Mouse (Mus musculus) kidney, adult 11 months (tissue): Measurements from ENCODE around the gene Nol9.
A peak's percentile ranks its signal among the peaks of the same experiment; 100 is the strongest.

Experiments
- DNase-seq: peaks from one replicate; pipeline ENCODE4 v3.0.0; 2022

Gene Nol9

DNA sequence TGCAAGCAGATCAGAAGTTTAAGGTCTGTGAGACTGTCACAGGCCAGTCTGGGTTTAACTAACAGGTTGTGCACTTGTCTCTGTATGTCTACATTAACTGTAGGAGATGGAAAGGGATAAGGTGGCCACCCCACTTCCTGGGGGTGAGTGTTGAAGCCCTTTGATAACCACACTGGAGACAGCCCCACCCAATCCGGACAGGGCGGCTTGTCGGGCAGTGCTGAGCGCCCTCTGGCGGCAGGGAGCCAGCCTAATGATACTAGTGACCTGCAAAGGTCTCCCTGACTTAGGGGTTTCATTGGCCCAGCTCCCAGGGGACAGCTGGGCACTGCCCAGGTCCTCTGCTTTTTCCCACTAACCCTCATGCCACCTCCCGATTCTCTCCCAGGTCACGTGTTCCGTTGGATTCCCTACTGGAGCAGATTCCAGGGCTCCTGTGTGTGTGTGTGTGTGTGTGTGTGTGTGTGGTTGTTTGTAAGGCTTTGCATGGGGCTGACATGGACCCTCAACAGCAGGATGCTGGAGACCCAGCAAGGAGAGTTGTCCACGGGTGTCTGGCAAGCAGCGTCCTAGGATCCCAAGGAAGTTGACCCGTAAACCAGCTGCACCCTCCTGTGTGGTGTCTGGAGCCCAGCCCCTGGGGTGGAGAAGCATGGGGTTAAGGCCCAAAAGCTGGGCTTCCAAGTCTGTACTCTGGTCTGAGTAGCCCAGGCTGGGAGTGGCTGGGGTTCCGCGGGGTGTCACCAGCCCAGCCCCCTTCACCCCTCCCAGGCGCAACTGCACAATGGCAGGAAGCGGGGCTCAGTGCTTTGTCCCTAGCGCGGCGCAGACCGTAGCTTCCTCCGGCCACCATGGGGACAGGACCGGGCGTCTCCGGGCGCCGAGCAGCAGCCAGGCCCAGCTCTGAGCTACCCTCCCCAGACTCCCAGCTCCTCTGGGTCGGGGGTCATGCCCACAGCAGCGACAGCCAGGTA, 57.1 kb downstream of the Nol9 start:
- peak; percentile 69 for DNase-seq

DNA sequence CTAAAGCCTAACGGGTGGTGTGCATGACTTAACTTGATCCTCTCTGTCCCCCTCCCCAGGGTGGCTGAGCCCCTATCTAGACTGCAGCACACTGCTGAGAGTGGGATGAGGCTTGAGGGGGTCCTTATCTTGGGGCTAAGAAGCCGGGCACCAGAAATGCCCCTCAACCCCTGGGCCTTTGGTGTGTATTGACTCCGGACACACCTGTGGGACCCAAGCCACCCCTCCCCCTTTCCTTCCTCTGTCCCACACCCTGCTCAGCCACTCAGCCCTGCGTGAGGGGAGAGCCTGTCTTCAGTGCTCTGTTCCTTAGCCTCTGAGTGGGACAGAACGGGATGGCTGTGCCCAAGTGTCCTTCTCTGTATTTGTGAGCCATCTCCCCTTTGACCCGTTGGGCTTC, 57.8 kb downstream of the Nol9 start:
- DNase-seq = no peak

DNA sequence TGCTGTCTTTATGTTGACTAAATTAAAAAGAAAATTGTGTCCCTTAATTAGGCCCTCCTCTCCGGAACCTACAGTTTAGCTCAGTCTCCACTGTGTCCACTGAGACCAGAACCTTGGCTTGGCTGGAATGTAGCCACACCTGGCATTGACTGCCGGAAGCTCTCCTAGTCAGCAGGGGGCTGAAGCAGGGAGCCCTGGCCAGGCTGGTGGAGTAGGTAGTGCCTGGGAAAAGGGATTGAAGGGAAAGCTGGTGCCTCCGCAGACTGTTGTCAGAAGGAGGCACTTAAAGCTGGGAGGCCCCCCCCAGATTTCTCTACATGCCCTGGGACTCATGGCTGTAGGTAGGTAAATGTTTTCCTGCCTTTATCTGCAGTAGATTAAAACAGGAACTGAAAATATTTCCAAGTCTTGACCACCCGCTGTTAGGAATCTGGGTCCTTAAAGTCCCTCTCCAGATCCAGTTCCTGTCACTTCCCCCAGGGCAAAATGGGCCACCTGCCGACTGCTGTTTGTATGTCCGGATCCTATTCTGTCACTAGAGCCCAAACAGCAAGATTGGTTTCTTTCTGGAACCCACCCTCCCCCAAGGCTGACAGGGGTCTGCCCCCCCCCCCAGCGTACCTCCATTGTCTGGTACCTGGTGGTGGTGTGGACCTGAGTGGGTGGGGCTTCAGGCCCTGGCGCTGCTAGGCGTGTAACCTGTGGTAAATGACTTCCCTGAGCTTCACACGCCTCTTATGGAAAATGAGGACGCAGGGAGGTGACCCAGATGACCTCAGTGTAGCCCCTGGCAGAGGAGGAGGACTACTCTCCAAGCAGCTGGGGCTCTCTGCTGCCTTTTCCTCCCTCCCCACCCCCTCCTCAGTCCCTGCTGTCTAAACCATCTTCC, 59.0 kb downstream of the Nol9 start:
- DNase-seq = peak; percentile 33

DNA sequence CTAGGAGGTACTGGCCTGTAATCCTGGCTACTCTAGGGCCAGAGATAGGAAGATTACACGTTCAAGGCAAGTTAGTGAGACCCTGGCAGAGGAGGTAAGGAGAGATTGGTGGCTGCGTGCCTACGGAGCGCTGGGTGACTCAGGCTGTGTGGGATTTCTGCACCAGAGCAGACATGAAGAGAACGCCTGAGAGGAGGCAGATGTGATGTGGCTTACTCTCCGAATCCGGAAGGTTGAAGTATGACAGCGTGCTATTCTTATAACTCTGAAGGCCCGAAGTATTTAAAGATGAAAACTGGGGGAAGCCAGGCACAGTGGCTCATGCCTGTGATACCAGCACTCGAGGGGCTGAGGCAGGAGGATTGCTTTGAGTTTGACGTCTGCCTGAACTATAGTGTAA, 61.4 kb downstream of the Nol9 start:
- DNase-seq = no peak

DNA sequence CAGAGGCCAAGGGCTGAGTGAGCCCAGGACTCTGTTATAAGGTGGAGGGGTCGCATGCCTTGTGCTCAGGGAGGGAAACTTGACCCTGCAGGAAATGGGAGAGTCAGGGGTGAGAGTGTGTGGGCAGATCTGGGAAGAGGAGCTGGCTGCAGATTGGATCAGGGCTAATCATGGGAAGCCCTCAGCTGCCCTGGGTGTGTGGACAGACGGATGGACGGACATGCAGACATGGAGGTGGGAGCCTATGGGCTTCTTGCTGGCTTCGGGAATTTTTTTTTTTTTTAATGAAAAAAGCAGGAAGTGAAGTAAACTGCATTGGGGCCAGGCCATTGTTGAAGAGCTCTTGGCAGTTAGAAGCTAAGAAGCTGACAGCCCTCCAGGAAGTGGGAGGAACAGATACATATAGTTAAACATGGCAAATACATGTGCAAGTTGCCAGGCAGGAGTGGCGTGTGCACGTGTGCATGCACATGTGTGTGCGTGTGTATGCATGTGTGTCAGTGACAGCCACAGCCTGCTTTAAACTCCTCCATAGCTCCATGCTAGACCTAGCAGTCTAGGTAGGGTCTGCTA, 62.0 kb downstream of the Nol9 start:
- DNase-seq = no peak

DNA sequence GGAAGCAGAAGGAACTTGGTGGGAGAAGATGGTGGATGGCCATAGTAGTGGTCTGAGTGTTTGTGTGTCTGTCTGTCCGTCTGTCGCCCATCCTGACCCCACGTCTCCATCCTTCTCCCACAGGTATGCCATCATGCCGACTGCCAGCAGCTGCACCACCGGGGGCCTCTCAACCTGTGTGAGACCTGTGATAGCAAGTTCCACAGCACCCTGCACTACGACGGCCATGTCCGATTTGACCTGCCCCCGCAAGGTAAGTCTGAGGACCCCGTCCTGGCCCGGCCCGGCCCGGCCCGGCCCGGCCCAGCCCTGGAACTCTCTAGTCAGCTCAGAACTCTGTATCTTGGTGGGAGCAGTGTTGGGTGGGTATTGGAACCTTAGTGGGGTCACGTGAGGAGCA, 62.8 kb downstream of the Nol9 start:
- DNase-seq = no peak

DNA sequence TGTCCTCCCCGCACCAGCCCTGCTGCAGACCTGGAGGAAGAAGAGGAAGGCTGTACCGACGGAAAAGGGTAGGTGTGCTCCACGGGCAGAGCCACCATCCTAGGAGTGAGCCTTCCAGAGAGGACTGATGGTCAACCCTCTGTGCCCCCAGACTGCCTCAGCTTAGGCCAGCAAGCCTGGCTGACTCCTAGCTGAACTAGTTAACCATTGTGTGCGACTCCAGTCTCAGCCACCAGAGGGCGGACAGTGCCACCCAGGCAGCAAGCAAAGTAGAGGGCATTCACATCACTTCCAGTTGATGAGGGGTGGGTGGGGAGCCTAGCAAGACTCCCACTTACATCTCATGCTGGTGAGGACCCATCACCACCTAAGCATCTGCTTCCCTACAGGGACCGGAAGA, 63.9 kb downstream of the Nol9 start:
- peak; percentile 69 for DNase-seq

DNA sequence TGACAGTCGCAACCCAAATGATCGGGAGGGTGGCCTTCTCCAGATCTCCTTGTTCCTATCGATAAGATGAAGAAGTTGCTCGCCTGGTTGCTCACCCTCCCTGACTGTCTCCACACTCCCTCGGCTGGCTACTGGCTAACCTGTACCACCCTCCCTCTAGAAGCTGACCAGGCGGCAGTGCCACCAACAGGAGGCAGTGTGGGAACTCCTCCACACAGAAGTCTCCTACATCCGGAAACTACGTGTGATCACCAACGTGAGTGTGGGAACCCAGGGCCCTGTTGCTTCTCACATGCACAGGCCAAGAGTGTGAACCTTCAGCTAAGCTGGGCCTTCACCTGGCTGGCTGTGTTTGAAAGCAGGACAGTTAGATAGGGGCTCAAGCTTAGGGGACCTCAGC, 67.6 kb downstream of the Nol9 start:
- peak; percentile 49 for DNase-seq

DNA sequence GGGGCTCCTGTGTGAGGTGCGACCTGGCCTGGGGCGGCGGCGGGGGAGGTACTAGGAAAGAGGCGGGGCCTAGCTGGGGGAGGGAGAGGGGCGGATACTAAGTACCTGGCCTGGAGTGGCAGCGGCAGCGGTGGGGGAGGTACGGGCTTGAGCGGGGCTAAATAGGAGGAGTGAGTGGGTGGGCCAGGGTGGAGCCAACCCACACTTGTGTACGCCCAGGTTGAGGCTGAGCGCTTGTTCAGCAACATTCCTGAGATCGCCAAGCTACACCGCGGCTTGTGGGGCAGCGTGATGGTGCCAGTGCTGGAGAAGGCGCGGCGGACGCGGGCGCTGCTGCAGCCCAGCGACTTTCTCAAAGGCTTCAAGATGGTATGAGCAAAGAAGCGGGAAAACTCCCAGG, 68.4 kb downstream of the Nol9 start:
- DNase-seq = peak; percentile 94

DNA sequence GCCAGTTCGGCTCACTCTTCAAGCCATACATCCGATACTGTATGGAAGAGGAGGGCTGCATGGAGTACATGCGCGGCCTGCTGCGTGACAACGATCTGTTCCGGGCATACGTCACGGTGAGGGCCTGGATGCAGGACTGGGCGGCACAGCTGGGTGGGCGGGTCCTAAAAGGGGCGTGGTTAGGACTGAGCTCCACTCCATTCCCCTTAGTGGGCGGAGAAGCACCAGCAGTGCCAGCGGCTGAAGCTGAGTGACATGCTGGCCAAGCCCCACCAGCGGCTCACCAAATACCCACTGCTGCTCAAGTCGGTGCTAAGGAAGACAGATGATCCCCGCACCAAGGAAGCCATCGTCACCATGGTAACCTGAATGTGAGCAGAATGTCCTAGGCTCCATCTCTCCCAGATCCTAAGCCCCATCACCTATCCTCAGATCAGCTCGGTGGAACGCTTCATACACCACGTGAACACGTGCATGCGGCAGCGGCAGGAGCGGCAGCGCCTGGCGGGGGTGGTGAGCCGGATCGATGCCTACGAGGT, 68.9 kb downstream of the Nol9 start:
- peak; percentile 91 for DNase-seq

DNA sequence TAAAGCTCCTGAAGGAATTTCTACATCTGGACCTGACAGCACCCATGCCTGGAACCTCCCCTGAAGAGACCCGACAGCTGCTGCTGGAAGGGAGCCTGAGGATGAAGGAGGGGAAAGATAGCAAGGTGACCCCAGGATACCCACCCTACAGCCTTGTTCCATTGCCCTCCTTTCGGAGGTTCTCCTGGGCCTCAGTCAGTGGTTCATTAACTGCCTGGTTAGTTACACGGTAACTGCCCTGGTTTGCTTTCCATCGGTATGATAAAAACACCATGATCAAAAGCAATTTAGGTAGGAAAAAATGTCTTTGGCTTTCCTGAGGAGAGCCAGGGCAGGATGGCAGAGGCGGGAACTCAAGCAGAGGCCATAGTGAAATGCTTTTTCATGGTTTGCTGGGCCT, 69.6 kb downstream of the Nol9 start:
- DNase-seq = no peak

DNA sequence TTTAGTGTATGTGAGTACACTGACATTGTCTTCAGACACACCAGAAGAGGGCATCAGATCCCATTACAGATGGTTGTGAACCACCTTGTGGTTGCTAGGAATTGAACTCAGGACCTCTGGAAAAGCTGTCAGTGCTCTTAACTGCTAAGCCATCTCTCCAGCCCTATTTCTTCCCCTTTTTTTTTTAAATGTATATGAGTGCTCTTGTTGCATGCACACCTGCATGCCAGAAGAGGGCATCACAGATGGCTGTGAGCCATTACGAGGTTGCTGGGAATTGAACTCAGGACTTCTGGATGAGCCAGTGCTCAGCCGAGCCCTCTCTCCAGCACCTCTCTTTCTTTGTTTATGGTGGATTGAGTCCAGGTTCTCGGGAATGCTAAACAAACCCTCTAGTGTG, 70.4 kb downstream of the Nol9 start:
- DNase-seq = no peak

DNA sequence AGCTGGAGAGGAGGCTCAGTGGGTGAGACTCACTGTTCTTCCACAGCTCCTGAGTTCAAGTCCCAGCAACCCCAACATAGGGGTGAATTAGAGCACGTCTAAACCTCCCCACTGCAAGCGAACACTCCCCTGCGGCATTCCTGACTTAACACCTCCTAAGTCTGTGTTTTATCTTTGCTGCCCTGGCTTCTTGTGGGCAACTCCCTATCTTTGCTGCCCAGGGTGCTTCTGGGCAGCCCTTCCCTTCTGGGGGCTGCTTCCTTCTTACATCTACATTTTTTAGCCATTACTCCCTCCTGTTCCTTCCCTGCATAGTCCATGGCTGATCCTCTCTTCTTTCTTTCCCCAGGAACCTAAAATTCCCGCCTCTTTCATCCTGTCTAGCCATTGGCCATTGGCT, 71.6 kb downstream of the Nol9 start:
- no peak for DNase-seq
